Mouse (Mus musculus) forebrain, embryonic 10.5 days (tissue): ENCODE measurements around the gene Ralgps1. TPM values are rescaled to one million over a fixed set of nuclear protein-coding genes. Genes with fewer than 3 reads are reported as not detected.

Experiments used
- DNase-seq: peaks from one replicate; pipeline ENCODE4 v3.0.0-alpha.2; 2017; ENCODE audit warnings: low spot score; ENCODE audit errors: extremely low spot score
- H3K27ac ChIP-seq: fragments of 300-500 bp; sonication (generic); 2 replicates; pipeline ENCODE4 v1.5.1; 2016; ENCODE audit warnings: mild to moderate bottlenecking
- H3K27me3 ChIP-seq: fragments of 300-500 bp; sonication (generic); 2 replicates; pipeline ENCODE4 v1.6.1; 2016; ENCODE audit warnings: mild to moderate bottlenecking; ENCODE audit not compliant: poor library complexity, severe bottlenecking
- H3K36me3 ChIP-seq: fragments of 300-500 bp; sonication (generic); replicated peaks from 2 replicates; pipeline ENCODE4 v1.6.1; 2016; ENCODE audit warnings: mild to moderate bottlenecking, moderate library complexity
- H3K4me1 ChIP-seq: fragments of 300-500 bp; sonication (generic); 2 replicates; pipeline ENCODE4 v1.6.1; 2016
- H3K4me3 ChIP-seq: fragments of 300-500 bp; sonication (generic); 2 replicates; pipeline ENCODE4 v1.5.1; 2016; ENCODE audit warnings: mild to moderate bottlenecking, moderate library complexity
- H3K9me3 ChIP-seq: fragments of 300-500 bp; sonication (generic); 2 replicates; pipeline ENCODE4 v1.6.1; 2016; ENCODE audit warnings: mild to moderate bottlenecking, moderate library complexity
- WGBS: fragments of 180-500 bp; shearing (Covaris S2); methylation state at CpG from one replicate; pipeline ENCODE4 v1.1.7; 2016; 5-methylcytosine and 5-hydroxymethylcytosine counted together
- polyA plus RNA-seq: library from polyadenylated mRNA; unstranded; fragments of >200 nt; fragmentation: Nextera tagmentation; extraction: Ambion mirVana; gene quantifications from 2 replicates; pipeline ENCODE4 v1.2.1, GENCODE M21; 2016

Ralgps1 gene
- polyA plus RNA-seq, 1 experiment from 2014 or later, result 6.9 TPM

DNA sequence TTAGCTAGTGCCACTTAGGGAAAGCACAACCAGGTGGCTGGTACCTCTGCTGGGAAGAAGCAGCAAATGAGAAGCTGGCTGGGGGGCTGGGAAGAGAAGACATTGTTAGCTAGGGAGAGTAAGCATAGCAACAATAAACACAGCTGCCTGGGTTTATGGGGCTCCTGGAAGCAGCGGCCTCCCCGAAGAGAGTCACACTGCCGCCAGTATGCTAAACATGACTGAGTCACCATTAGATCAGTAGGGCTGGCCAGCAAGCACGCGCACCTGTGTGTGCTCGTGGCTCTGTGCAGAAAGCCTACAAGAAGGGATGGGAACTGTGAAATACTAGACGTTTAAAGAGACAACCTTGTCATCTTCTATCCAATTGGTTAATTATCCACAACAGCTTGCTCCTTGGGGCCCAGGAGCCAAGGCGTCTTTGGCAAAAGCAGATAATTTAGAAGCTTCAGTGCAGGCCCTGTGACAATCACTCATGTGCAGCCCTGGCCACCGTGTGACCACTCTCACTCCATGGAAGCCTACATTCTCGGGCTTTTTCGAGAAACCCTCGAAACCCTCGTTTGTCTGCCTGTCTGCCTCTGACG is 165.3 kb downstream of the Ralgps1 start:
- 64% methylated on average over 14 of the region's 14 CpGs for WGBS
- Histone ChIP-seq H3K9me3 (no peaks in the 10 kb centered on the region), H3K4me3 (no peak overlapping the region), H3K36me3 (no peaks in the 10 kb centered on the region), H3K27ac (0 out of 2 replicates have a peak overlapping the region, but pooled peaks have one; percentile 11), H3K27me3 (no peaks in the 10 kb centered on the region), H3K4me1 (peaks cover 45% of the 10 kb centered on the region)
- no peak for DNase-seq

DNA sequence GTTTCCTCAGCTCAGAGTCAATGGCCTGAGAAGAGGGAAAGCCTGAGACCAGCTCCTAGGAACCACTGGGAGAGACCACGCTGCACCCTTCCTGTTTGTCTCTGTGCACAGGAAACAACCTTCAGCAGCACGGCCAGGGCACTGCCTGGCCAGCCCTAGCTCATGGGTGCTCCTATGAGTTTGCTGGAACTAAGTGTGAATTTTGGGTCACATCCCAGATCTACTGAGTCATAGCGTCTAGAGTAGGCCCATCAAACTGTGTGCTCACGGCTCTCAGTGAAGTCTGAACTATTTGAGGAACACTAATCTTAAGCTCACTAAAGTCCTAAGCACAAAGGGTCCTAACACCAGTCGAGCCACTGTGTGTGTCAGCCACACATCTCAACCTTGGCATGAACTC is 166.3 kb downstream of the Ralgps1 start:
- no peak for DNase-seq
- H3K36me3 ChIP-seq, result no peaks in the 10 kb centered on the region
- peaks cover 46% of the 10 kb centered on the region for H3K4me1 ChIP-seq
- H3K4me3 ChIP-seq, result no peak overlapping the region
- H3K9me3 ChIP-seq, result no peaks in the 10 kb centered on the region
- H3K27me3 ChIP-seq, result no peaks in the 10 kb centered on the region
- H3K27ac ChIP-seq, result no peak overlapping the region
- 85% methylated on average over 5 of the region's 5 CpGs for WGBS

DNA sequence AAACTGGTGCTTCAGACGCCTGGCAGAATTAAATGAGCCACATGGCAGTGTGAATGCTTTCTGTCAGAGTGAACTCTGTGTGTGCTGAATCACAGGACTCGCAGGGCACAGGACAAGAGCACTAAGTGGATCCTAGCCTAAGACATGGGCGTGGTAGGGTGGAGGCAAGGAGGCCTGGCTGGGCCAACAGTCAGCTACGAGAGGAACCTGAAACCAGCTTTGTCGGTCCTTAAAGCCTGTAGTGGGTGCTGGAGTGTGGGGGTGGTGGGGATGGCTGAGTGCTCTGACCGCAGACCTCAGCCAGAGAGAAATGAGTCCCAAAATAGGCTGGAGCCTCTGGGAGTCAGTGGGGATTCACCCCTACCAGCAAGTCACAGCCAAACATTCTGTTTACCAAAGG is 168.0 kb downstream of the Ralgps1 start:
- no peak overlapping the region for H3K4me3 ChIP-seq
- WGBS, result 59% methylated on average over 6 of the region's 6 CpGs
- peak overlapping the region; percentile 30; the same call in 1 of the 2 replicates for H3K27ac ChIP-seq
- no peaks in the 10 kb centered on the region for H3K27me3 ChIP-seq
- H3K36me3 ChIP-seq, result no peaks in the 10 kb centered on the region
- no peak for DNase-seq
- H3K9me3 ChIP-seq, result no peaks in the 10 kb centered on the region
- peaks cover 46% of the 10 kb centered on the region for H3K4me1 ChIP-seq

DNA sequence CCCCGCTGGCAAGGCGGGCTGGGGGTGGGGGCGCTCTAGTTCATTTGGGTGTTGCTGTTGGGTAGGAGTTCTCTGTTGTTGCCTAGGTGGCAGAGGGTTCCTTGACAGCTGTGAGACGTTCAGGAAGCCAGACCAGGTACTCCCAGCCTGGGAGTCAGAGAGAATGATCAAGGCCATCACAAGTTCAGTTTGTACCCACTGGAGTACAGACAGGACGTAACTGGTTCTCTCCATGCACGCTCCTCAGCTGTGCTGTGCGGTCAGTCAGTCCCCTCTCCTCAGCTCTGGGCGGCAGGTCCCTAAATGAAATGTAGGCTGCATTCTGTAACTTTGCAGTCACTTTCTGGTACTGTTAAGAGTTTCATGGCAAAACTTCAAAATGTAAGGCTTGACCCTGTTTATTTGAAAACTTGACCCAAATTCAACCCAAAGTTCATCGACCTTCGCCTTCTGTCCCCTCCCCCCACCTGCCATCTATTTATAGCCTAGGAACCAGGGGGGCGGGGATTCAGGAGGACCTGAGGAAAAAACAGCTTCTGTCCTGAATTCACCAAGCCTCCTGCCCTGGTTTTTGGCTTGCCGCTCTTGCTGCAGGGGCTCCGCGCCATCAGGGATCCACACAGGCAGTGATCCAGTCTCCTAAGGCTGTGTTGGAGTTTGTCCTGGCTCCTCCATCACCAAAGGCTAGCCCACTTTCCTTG is 170.8 kb downstream of the Ralgps1 start:
- DNase-seq, result no peak
- no peak overlapping the region for H3K4me3 ChIP-seq
- 74% methylated on average over 14 of the region's 14 CpGs for WGBS
- H3K27me3 ChIP-seq, result no peaks in the 10 kb centered on the region
- no peaks in the 10 kb centered on the region for H3K36me3 ChIP-seq
- H3K4me1 ChIP-seq, result peaks cover 26% of the 10 kb centered on the region
- no peaks in the 10 kb centered on the region for H3K9me3 ChIP-seq
- no peak overlapping the region for H3K27ac ChIP-seq

DNA sequence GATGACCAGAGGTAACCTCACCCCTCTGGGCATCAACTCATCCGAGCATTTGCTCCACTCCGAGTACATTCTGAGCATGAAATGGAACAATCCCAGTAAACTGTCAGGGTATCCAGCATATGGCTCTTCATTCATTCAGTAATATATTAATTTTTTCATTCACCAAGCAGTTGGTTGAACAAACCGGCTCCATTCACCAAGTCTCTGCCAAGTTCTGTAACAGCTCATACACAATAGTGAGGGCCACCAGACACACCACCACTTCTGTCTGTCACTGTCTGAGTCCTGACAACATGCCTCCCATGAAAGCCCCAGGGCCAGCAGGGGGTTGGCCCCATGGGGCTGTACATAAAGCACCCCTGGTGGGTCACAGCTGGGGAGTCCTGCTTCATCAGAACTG is 181.3 kb downstream of the Ralgps1 start:
- WGBS, result 80% methylated on average over 3 of the region's 3 CpGs
- H3K4me3 ChIP-seq, result no peak overlapping the region

DNA sequence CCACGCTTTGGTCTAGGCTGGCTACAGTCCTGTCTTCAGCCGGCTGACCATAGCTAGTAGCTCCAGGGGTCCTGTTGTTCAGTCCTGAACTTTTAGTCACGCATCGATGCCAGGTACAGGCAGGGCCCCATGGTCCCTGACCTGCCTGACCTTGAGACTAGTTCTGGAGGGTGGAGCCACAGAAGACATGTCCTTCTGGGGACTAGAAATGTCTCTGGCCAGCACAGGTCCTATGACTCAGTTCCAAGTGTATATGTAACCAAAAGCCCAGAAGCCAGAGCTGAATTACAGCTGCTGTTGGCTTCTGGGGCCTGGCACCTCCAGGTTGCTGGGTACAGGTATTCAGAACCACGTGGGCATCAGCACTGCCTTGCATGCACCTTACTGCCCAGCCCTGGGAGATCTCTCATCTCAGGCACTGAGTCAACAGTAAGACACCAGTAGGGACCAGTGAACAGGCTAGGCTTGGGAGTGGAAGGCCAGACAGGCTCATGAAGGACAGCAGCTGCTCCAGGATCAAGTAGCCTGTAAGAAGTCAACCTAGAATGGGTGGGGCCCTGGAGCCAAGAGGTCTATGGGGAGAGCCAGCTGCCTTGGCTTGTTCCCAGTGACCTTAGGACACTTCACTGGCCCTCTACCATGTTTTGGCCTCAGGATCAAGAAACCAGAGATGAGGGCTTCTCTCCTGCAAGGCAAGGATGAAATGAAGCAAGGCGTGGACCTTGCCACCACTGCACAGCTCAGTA is 182.2 kb downstream of the Ralgps1 start:
- H3K4me3 ChIP-seq, result no peak overlapping the region
- no peaks in the 10 kb centered on the region for H3K9me3 ChIP-seq
- peaks cover 10% of the 10 kb centered on the region; the same call in 1 of the 2 replicates for H3K4me1 ChIP-seq
- H3K27ac ChIP-seq, result peak overlapping the region; percentile 40; the same call in 1 of the 2 replicates
- no peaks in the 10 kb centered on the region for H3K36me3 ChIP-seq
- 81% methylated on average over 6 of the region's 6 CpGs for WGBS
- no peak for DNase-seq
- H3K27me3 ChIP-seq, result no peaks in the 10 kb centered on the region

More for the DNA sequence above, 181.3 kb downstream of the Ralgps1 start:
- H3K4me1 ChIP-seq, result peaks cover 10% of the 10 kb centered on the region; the same call in 1 of the 2 replicates
- no peak for DNase-seq
- no peak overlapping the region for H3K27ac ChIP-seq
- no peaks in the 10 kb centered on the region for H3K27me3 ChIP-seq
- H3K36me3 ChIP-seq, result no peaks in the 10 kb centered on the region
- H3K9me3 ChIP-seq, result no peaks in the 10 kb centered on the region

DNA sequence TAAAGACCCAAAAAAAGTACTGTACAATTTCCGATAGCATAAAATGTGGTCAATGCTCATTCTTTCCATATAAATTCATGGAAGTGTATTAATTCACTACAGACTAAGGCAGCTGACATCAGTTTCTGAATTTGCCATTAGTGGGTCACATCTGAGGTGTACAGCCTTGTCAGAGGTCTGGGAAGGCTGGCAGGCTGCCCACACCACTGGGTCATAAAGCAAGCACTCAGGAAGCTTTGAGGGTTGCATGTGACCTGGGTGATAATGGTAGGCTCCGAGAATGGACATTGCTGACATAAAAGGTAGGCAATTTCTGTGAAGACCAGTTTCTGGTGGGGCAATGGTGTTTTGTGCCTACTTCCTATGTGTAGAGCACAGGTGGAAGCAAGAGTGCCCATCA is 183.4 kb downstream of the Ralgps1 start:
- 87% methylated on average over 2 of the region's 2 CpGs for WGBS
- Histone ChIP-seq H3K36me3 (no peaks in the 10 kb centered on the region), H3K4me1 (peaks cover 10% of the 10 kb centered on the region; the same call in 1 of the 2 replicates), H3K4me3 (no peak overlapping the region), H3K27me3 (no peaks in the 10 kb centered on the region), H3K9me3 (no peaks in the 10 kb centered on the region), H3K27ac (no peak overlapping the region)
- DNase-seq, result no peak

DNA sequence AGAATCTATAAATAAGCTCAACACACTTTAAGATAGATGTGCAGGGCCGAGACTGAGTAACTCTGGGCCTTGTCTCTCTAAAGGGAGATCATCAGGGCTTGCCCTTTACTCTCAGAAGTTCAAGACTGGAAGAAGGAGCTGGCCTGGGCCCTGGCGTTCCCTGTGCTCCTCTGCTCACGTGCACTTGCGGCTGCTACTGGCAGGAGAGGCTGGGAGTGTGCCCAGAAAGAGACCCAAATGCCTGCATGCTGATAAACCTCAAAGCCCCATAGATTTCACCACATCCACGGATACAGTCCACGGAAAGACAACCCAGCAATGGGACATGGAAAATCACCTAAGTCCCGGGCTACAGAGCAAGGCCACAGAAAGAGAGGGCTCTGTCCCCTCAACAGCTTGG is 184.8 kb downstream of the Ralgps1 start:
- no peaks in the 10 kb centered on the region for H3K9me3 ChIP-seq
- no peaks in the 10 kb centered on the region for H3K27me3 ChIP-seq
- no peaks in the 10 kb centered on the region for H3K36me3 ChIP-seq
- no peak overlapping the region for H3K4me3 ChIP-seq
- peaks cover 10% of the 10 kb centered on the region; the same call in 1 of the 2 replicates for H3K4me1 ChIP-seq
- no peak for DNase-seq
- no peak overlapping the region for H3K27ac ChIP-seq
- 84% methylated on average over 7 of the region's 7 CpGs for WGBS

DNA sequence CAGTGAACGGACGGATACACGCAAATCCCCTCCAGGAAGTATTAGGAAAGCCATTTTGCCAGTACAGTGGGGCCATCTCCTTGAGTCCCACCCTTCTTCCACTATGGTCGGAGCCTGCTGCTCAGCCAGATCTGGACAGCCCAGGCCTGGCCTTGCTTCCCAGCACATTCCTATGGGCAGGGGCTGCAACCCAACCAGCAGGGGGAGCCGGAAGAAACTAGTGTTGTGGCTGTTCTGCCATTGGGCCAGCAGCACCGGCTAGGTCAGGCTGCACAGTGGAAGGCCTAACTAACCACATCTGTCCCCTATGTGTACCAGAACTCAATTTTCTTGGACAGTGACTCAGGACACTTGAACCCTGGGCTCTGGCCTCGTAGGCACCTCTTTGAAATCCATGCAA is 186.0 kb downstream of the Ralgps1 start:
- 70% methylated on average over 7 of the region's 7 CpGs for WGBS
- no peaks in the 10 kb centered on the region for H3K27me3 ChIP-seq
- no peaks in the 10 kb centered on the region for H3K36me3 ChIP-seq
- no peak overlapping the region for H3K4me3 ChIP-seq
- H3K4me1 ChIP-seq, result peaks cover 15% of the 10 kb centered on the region
- H3K9me3 ChIP-seq, result no peaks in the 10 kb centered on the region
- DNase-seq, result peak; percentile 26
- no peak overlapping the region for H3K27ac ChIP-seq

DNA sequence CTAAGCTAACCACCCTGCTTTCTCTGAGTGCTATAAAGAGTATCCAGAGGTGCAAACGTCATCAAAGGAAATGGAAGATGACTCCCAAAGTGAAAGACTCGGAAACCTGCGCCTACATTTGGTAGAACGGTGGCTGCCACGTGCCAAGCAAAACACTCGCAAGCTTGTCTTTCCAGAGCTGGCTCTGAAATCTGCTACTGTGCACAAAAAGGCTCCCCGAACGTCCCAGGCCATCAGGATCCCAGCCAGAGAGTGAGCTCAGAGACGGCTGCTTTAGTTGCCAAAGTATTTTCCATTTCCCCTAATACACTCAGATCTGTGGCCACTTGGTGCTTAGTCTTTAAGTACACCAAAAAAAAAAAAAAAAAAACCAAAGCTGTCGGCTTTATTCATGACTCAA is 186.6 kb downstream of the Ralgps1 start:
- H3K27me3 ChIP-seq, result no peaks in the 10 kb centered on the region
- H3K27ac ChIP-seq, result no peak overlapping the region
- no peak for DNase-seq
- 90% methylated on average over 10 of the region's 10 CpGs for WGBS
- no peaks in the 10 kb centered on the region for H3K9me3 ChIP-seq
- H3K4me3 ChIP-seq, result no peak overlapping the region
- no peaks in the 10 kb centered on the region for H3K36me3 ChIP-seq
- peaks cover 18% of the 10 kb centered on the region for H3K4me1 ChIP-seq

DNA sequence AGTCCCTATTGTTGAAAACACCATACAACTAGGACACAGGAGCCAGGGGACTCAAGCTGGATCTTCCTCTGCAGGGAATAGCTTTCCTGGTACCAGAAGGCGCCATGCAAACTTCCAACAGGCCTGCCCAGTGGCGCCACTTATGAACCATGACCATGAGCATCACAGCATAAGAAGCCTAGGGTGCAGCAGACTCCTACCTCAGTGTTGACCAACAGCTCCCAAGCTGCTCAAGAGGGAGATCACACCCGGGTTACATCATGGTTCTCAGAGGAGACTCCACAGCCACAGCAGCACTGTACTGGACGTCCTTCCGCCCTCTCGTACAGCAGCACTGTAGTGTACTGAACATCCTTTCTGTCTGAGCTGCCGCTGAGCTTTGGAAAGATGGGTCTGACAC is 188.0 kb downstream of the Ralgps1 start:
- Histone ChIP-seq H3K4me3 (no peak overlapping the region), H3K9me3 (no peaks in the 10 kb centered on the region), H3K4me1 (peaks cover 24% of the 10 kb centered on the region), H3K27me3 (peaks cover 6% of the 10 kb centered on the region; the same call in 1 of the 2 replicates), H3K27ac (no peak overlapping the region), H3K36me3 (no peaks in the 10 kb centered on the region)
- DNase-seq, result no peak
- WGBS, result 93% methylated on average over 7 of the region's 7 CpGs

DNA sequence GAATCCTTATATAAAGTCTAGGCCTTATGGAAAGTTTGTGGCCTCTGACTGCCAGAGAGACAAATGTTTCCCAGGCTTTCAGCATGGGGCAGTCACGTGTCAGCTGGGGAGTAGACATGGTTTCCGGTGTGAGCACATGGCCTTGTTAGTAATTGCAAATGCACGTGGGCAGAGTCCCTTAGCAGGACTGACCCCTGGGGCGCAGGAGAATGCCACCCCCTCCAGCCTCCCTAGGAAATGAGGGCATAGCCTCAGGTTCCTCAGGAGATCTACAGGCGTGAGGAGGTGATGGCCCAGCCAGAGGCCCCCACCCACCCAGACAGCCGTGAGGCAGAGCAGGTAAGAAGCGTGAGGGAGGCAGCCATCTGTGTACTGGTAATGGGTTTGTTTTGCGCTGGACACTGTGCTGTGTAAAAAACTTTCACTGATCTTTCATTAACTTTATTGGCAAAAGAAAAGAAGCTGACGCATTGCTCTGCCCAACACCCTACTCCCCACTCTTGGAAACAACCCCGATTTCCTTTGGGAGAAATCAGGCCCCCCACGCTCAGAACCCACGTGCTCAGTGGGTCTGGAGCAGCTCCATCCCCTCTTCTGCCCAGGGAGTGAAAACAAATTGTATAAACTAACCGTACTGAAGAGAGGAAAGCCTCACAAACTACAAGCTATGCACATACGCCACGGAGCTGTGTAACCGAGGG is 191.2 kb downstream of the Ralgps1 start:
- Histone ChIP-seq H3K27ac (peak overlapping the region; percentile 73), H3K27me3 (peaks cover 6% of the 10 kb centered on the region; the same call in 1 of the 2 replicates), H3K9me3 (no peaks in the 10 kb centered on the region), H3K4me1 (peaks cover 35% of the 10 kb centered on the region), H3K4me3 (no peak overlapping the region), H3K36me3 (no peaks in the 10 kb centered on the region)
- DNase-seq, result no peak
- WGBS, result 71% methylated on average over 16 of the region's 16 CpGs
